Mouse (Mus musculus) right cerebral cortex, postnatal 4 days (tissue): ENCODE results near the gene Lect2.

ENCODE experiments used
- DNase-seq: peaks from one replicate; pipeline ENCODE4 v3.0.0-alpha.2; 2022

Gene Lect2

GRCm38 (mm10) chr13:56554409-56554808 is 6.1 kb upstream of the Lect2 start:
- peak; percentile 52 for DNase-seq

- DNase-seq: no peak
These were observed 5.6 kb upstream of the Lect2 start for GRCm38 (mm10) chr13:56553923-56554322.

GRCm38 (mm10) chr13:56551661-56552060 is 3.4 kb upstream of the Lect2 start:
- DNase-seq: no peak

GRCm38 (mm10) chr13:56550574-56550973 is 2.3 kb upstream of the Lect2 start:
- no peak for DNase-seq

GRCm38 (mm10) chr13:56549364-56549763 is 1.1 kb upstream of the Lect2 start:
- DNase-seq: no peak

- no peak for DNase-seq
These were observed 3.3 kb downstream of the Lect2 start for GRCm38 (mm10) chr13:56544956-56545355.

DNA sequence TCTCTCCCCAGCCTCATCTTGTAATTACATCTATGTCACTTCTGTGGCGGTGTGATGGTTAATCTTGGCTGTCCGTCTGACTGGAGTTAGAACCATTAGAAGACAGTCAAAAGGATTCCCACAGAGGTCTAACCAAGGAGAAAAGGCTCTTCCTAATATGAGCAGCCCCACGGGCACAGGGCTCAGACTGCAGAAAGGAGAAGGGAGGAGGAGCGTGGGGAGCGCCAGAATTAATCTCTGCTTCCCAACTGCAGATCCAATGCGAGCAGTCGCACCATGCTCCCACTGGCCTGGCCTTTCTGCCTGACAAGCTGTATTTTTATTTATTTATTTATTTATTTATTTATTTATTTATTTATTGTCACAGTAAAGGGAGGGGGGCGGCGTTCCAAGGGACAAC is 4.5 kb downstream of the Lect2 start:
- DNase-seq: no peak

DNA sequence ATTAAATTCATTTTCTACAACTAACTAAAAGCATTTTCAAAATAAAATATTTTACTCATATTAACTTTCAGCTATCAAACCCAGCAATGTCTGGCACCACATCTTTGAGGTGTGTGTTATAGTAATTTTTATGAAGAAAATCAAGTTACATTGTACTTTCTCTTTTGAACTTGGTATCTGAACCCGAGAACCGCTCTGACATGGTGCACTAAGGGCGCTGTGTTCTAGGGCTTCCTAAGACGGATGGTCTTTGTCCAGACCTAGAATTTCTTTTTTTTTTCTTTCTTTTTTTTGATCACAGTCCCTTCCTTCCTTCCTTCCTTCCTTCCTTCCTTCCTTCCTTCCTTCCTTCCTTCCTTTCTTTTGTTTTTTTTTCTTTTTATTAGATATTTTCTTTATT is 8.5 kb downstream of the Lect2 start:
- DNase-seq: peak; percentile 69

- DNase-seq: no peak
These were observed 11.3 kb downstream of the Lect2 start for GRCm38 (mm10) chr13:56537026-56537425.

DNA sequence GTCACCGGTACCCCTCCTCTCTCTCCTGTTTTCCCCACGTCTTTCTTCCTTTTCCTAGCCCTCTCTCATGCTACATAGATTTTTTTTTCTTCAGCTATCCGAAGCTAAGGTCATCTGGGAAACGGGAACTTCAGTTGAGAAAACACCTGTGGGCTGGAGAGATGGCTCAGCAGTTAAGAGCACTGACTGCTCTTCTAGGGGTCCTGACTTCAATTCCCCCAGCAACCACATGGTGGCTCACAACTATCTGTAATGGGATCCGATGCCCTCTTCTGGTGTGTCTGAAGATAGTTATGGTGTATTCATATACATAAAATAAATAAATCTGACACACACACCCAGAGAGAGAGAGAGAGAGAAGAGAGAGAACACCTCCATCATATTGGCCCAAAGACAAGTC is 12.7 kb downstream of the Lect2 start:
- no peak for DNase-seq

DNA sequence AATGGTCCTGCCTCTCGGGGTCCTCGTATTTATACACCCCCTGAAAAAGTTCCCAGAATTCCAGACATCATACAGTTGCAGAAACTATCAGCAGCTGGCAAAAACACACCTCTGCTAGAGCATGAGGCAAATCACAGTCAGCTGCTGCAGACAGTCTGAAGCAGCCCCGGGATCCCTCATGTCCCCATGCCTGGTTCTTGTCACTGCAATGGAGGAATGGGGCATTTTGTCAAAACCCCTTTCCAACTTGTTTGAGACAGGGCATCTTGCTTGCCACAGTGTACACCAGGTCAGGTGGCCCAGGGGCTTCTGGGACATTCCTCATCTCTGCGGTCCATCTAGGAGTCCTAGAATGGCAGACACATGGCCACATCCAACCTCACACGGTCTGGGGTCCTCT is 13.4 kb downstream of the Lect2 start:
- DNase-seq: no peak

DNA sequence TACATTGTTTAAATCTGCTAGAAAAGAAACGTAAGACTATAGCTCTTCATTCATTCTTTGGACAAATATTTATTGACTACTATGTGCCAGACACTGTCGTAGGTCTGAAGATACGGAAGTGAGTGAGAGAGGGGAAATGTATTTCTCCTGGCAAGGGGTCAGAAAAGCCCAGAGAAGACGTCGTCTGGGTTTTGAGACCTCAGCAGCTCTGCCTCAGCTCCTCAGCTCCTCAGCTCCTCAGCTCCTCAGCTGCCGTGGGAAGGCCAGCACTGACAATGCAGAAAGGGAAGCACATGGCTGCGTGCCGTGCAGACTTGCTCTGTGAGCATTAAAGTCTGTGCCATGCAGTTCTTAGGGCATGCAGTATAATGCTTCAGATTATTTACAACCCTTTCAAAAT is 18.6 kb downstream of the Lect2 start:
- no peak for DNase-seq

DNA sequence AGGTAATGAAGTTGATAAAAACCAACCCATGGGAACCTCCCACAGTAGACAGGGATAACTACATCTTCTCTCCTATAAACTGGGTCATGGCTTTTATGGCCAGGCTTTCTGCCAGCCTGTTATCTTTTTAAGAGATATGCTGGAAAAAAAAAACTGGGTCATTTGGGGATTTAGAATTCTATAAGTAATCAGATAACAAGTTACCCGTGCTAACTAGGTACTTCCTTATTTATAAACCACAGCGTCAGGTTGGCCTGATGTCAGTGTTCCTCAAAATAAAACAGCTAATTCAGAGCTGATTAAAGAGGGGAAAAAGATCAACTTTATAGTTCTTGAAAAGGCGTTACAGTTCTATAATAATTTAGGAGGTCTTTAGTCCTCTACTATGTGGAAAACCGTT is 19.3 kb downstream of the Lect2 start:
- DNase-seq: no peak

DNA sequence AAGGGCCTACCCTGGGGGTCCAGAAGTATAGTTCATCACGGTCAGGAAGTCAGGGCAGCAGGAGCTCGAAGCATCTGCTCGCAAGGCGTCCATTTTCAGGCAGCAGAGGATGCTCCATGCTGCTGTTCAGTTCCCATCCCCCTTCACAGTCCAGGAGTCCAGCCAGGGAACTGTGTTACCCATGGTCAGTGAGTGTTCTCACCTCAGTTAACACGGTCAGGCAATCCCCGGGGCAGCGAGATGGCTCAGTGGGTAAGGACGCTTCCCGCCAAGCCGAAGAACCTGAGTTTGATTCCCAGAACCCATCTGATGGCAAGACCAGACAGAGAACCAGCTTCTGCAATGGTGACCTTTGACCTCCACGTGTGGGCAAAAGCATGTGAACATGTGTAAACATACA is 20.0 kb downstream of the Lect2 start:
- DNase-seq: no peak

GRCm38 (mm10) chr13:56527846-56528245 is 20.5 kb downstream of the Lect2 start:
- no peak for DNase-seq

GRCm38 (mm10) chr13:56526871-56527270 is 21.4 kb downstream of the Lect2 start:
- no peak for DNase-seq

- DNase-seq: no peak
These were observed 25.5 kb downstream of the Lect2 start for GRCm38 (mm10) chr13:56522821-56523167.

DNA sequence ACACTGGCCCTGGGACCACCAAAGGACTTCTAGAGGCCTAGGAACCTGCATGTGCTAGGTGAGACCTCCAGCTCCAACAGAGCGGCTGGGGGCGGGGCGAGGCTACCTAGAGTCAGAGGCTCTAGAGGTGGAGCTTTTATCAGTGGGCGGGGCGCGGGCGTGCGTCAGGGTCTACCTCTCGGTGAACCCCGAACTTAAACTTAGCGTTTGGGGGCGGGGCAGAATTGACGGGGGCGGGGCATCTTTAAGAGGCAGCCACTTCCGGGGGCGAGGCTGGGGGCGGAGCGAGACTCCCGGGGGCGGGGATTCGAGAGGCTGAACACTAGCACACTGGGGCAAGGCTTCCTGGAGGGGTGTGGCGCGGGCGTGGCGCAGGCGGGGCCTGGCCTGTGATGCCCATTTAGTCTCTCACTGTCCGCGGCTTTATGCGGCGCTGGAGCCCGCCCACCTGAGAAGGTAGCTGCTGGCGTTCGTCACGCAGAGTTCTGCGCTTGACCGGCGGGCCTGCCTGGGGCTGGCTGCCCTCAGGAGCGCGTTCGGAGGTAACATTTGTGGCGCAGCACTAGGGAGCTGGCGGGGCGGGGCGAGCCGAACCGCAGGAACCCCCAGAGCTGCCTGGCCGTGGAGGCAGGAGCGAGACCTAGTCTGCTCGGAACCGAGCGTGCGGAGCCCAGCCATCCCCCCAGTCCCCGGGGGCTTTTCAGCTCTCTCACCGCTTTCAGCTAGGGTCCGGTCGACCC is 26.1 kb downstream of the Lect2 start, which contains the start of gene Fbxl21:
TSS of gene Fbxl21 (plus strand) at position 392 of the 740 bp plus-strand sequence.
- DNase-seq: peak; percentile 80

DNA sequence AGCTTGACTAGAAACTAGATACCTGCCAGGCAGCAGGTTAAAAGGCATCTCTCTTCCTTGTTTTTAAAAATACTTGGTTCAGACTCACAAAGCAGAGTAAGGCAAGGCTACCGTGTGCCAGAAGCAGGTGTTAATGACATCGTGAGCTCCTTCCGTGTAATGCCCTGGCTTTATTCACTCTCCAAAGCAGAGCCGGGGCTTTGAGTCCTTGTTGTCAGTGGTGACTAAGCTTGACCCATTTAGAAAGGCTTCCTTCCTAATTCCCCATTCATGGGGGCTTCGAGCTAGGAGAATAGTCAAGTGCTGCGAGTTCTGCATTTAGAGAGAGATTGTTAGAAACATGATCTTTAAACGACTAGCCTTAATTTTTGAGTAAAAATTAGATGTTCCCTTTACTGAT is 31.5 kb downstream of the Lect2 start:
- no peak for DNase-seq

DNA sequence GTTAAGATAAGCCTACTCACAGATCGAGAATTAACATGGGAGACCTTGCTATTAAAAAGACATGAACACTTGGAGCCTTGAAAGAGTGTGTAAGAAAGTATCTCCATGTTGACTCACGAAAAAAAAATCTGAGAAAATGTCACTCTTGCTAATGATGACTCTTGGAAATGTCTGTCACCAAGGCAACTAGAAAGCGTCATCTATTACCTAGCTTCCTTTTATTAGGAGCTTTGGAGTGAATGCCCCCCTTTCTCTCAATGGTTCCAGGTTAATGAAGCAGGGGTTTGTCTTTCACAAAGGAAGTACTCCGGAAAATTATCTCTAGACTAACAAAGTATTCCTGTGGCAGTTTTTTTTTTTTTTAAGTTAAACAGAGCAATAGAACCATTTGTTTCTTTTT is 32.0 kb downstream of the Lect2 start:
- DNase-seq: no peak

- DNase-seq: no peak
These were observed 34.7 kb downstream of the Lect2 start for GRCm38 (mm10) chr13:56513595-56513994.

GRCm38 (mm10) chr13:56509796-56510195 is 38.5 kb downstream of the Lect2 start:
- no peak for DNase-seq

- DNase-seq: no peak
These were observed 41.3 kb downstream of the Lect2 start for GRCm38 (mm10) chr13:56506871-56507496.

GRCm38 (mm10) chr13:56501866-56502420 is 46.4 kb downstream of the Lect2 start:
- DNase-seq: no peak

GRCm38 (mm10) chr13:56500636-56501035 is 47.7 kb downstream of the Lect2 start:
- no peak for DNase-seq
